In genomic region chr19:5532520-5532919, GRCm38 (mm10) we compare ENCODE assay signal across 37 mouse cellular contexts. TPM values are rescaled to one million over a fixed set of nuclear protein-coding genes. Genes with fewer than 3 reads are reported as not detected.
DNase-seq lines count a peak whose midpoint lies in the region; ATAC-seq and TF ChIP-seq lines count a peak whose summit lies in the region.
"Had no signal": no experiment of that assay in that cellular context is flagged by ENCODE, and none has a peak within 500 bp of the region (broad histone marks: within the 10 kb centered on the region; RNA-seq: fewer than 3 reads in every experiment).

No protein-coding gene starts in this region.

- peaks cover 38% of the 10 kb centered on the region for H3K27me3 ChIP-seq in heart, embryonic 13.5 days (replicated peaks)
- H3K27me3 ChIP-seq in heart, adult 2 months (ENCODE audit: control insufficient read depth, insufficient read depth, low read length): no peaks in the 10 kb centered on the region
- H3K27me3 ChIP-seq in thymus, adult 2 months (ENCODE audit: control insufficient read depth, insufficient read depth, low read length): no peaks in the 10 kb centered on the region
- H3K27me3 ChIP-seq: forebrain, embryonic 15.5 days; kidney, embryonic 15.5 days; midbrain, embryonic 15.5 days had no signal

- peak overlapping the region; percentile 50; the same call in 1 of the 2 replicates for H3K9ac ChIP-seq in heart, embryonic 13.5 days
- no peak overlapping the region for H3K9ac ChIP-seq in heart, adult 2 months (ENCODE audit: low read depth, low read length)
- H3K9ac ChIP-seq: embryonic facial prominence, embryonic 12.5 days; forebrain, embryonic 15.5 days; hindbrain, embryonic 14.5 days; kidney, embryonic 15.5 days; liver, embryonic 14.5 days; midbrain, embryonic 15.5 days; neural tube, embryonic 12.5 days had no signal

- TF ChIP-seq EP300 in heart, adult 2 months (IDR thresholded peaks at IDR 0.05; ENCODE audit: insufficient read depth, low read depth, low read length): no peak

- H3K9me3 ChIP-seq in heart, embryonic 13.5 days: no peaks in the 10 kb centered on the region
- H3K9me3 ChIP-seq: embryonic facial prominence, embryonic 12.5 days; forebrain, embryonic 10.5 days; forebrain, embryonic 15.5 days; kidney, embryonic 15.5 days; midbrain, embryonic 10.5 days; midbrain, embryonic 15.5 days; neural tube, embryonic 12.5 days had no signal

- no peak for TF ChIP-seq CTCF in heart, adult 2 months (IDR thresholded peaks at IDR 0.05)
- TF ChIP-seq CTCF in thymus, adult 2 months (IDR thresholded peaks at IDR 0.05; ENCODE audit: borderline replicate concordance, control insufficient read depth, extremely low read depth, insufficient read depth, low read length, poor library complexity): no peak

- H3K36me3 ChIP-seq in heart, embryonic 13.5 days: no peaks in the 10 kb centered on the region
- H3K36me3 ChIP-seq in heart, adult 2 months (ENCODE audit: control insufficient read depth, insufficient read depth, low read length): no peaks in the 10 kb centered on the region
- no peaks in the 10 kb centered on the region for H3K36me3 ChIP-seq in thymus, adult 2 months (ENCODE audit: control insufficient read depth, insufficient read depth, low read length)
- H3K36me3 ChIP-seq: embryonic facial prominence, embryonic 12.5 days; forebrain, embryonic 10.5 days; forebrain, embryonic 15.5 days; kidney, embryonic 15.5 days; midbrain, embryonic 10.5 days; midbrain, embryonic 15.5 days; neural tube, embryonic 12.5 days had no signal

- peaks cover 4% of the 10 kb centered on the region for H3K4me1 ChIP-seq in heart, embryonic 13.5 days
- peaks cover 2% of the 10 kb centered on the region for H3K4me1 ChIP-seq in heart, adult 2 months (ENCODE audit: control insufficient read depth, insufficient read depth, low read length)
- H3K4me1 ChIP-seq in thymus, adult 2 months (replicated peaks; ENCODE audit: control insufficient read depth, insufficient read depth, low read length): peaks cover 10% of the 10 kb centered on the region

- DNase-seq in heart, adult 2 months: no peak
- DNase-seq in thymus, postnatal 25 days: peak; percentile 12
- DNase-seq in thymus, adult 2 months: no peak
- peak; percentile 78 for DNase-seq in naive thymus-derived CD4-positive, alpha-beta T cell, adult 2 months (ENCODE audit: low read depth)
- no peak for DNase-seq in layer of hippocampus, adult 18-20 months (ENCODE audit: low spot score in 2 of 2)
- DNase-seq in layer of hippocampus, postnatal 14 days (ENCODE audit: low spot score in 2 of 2): no peak
- DNase-seq: adrenal gland, adult 2 months; adrenal gland, postnatal 36 days; cerebellum, adult 18-20 months; cerebellum, postnatal 25 days; heart, postnatal 4 days; kidney, adult 18-20 months; kidney, postnatal 4 days; liver; lung, adult 2 months; right cerebral cortex, adult 18-20 months; right cerebral cortex, postnatal 4 days had no signal

- H3K27ac ChIP-seq in heart, embryonic 13.5 days (replicated peaks): no peak overlapping the region
- H3K27ac ChIP-seq in heart, adult 2 months: no peak overlapping the region
- no peak overlapping the region for H3K27ac ChIP-seq in thymus, adult 2 months (ENCODE audit: control insufficient read depth, insufficient read depth, low read length)
- H3K27ac ChIP-seq: embryonic facial prominence, embryonic 12.5 days; forebrain, embryonic 10.5 days; forebrain, embryonic 15.5 days; hindbrain, embryonic 14.5 days; kidney, embryonic 15.5 days; liver, embryonic 14.5 days; midbrain, embryonic 10.5 days; midbrain, embryonic 15.5 days; neural tube, embryonic 12.5 days; stomach, postnatal 0 days had no signal

- H3K79me2 ChIP-seq in heart, adult 2 months (replicated peaks; ENCODE audit: control insufficient read depth, insufficient read depth, low read length): no peaks in the 10 kb centered on the region

- intact Hi-C loops in heart, adult 2 months (cut with DNase I): no loop called here

- no peak for ATAC-seq in heart, embryonic 13.5 days (ENCODE audit: extremely low read depth, insufficient number of reproducible peaks, low FRiP score, low TSS enrichment)
- peak; percentile 89 for ATAC-seq in activated CD4-positive, CD25-positive, alpha-beta regulatory T cell, adult 4 months
- ATAC-seq: forebrain, embryonic 15.5 days; midbrain, embryonic 15.5 days had no signal

- TF ChIP-seq POLR2A in heart, adult 2 months (IDR thresholded peaks at IDR 0.05; ENCODE audit: insufficient read depth, low read depth, low read length): no peak
- no peak for TF ChIP-seq POLR2A in thymus, adult 2 months (IDR thresholded peaks at IDR 0.05; ENCODE audit: control insufficient read depth, extremely low read depth, insufficient read depth, low read length, poor library complexity)

- H3K4me2 ChIP-seq in heart, embryonic 13.5 days: no peak overlapping the region
- H3K4me2 ChIP-seq: embryonic facial prominence, embryonic 12.5 days; forebrain, embryonic 15.5 days; hindbrain, embryonic 14.5 days; kidney, embryonic 15.5 days; midbrain, embryonic 15.5 days; neural tube, embryonic 12.5 days had no signal

- no peak overlapping the region for H3K4me3 ChIP-seq in heart, embryonic 13.5 days
- no peak overlapping the region for H3K4me3 ChIP-seq in heart, adult 2 months
- no peak overlapping the region for H3K4me3 ChIP-seq in thymus, adult 2 months (ENCODE audit: control insufficient read depth, insufficient read depth, low read length)
- H3K4me3 ChIP-seq: embryonic facial prominence, embryonic 12.5 days; forebrain, embryonic 10.5 days; forebrain, embryonic 15.5 days; kidney, embryonic 15.5 days; midbrain, embryonic 10.5 days; midbrain, embryonic 15.5 days; neural tube, embryonic 12.5 days had no signal

- 60% methylated on average over 8 of the region's 8 CpGs for WGBS in heart, embryonic 13.5 days
- 63% methylated on average over 8 of the region's 8 CpGs for WGBS in heart, adult 2 months
- WGBS in thymus, adult 2 months: 49% methylated on average over 8 of the region's 8 CpGs

RNA-seq across cellular contexts. Expression of gene Snx32, which starts 22.2 kb away (rescaled TPM):
- 13.5 and 14.8 TPM in 2 replicates for polyA plus RNA-seq in heart, embryonic 13.5 days (2015; fragmentation: Nextera tagmentation; extraction: Ambion mirVana)
- total RNA-seq in heart, adult 2 months (2021): 1 to 10 TPM; 3.9 to 5.2 TPM
- polyA plus RNA-seq in heart, adult 2 months (2012; rRNA removed): 11.4 and 13.0 TPM in 2 replicates
- polyA plus RNA-seq in thymus, adult 2 months (2012; rRNA removed): 20.0 and 22.6 TPM in 2 replicates
- 10 to 100 TPM; 16.3 to 18.4 TPM for polyA plus RNA-seq in activated CD4-positive, CD25-positive, alpha-beta regulatory T cell, adult 4 months (2017; shearing (Covaris generic))
- 10 to 100 TPM; 79.9 to 85.2 TPM for total RNA-seq in layer of hippocampus, adult 18-20 months (2021)
- 10 to 100 TPM; 70.5 to 74.2 TPM for total RNA-seq in layer of hippocampus, postnatal 14 days (2021)

RNA-seq across cellular contexts. Expression of gene Ovol1, which starts 27.9 kb away (rescaled TPM):
- polyA plus RNA-seq in heart, embryonic 13.5 days (2015; fragmentation: Nextera tagmentation; extraction: Ambion mirVana): 0.07 and 0.13 TPM in 2 replicates
- total RNA-seq in heart, adult 2 months (2021): not detected
- polyA plus RNA-seq in heart, adult 2 months (2012; rRNA removed): 0.04 TPM in 1 of 2 replicates, not detected in the other
- 1.4 and 1.9 TPM in 2 replicates for polyA plus RNA-seq in thymus, adult 2 months (2012; rRNA removed)
- not detected for polyA plus RNA-seq in activated CD4-positive, CD25-positive, alpha-beta regulatory T cell, adult 4 months (2017; shearing (Covaris generic))
- total RNA-seq in layer of hippocampus, adult 18-20 months (2021): not detected
- not detected for total RNA-seq in layer of hippocampus, postnatal 14 days (2021)
- total RNA-seq: adrenal gland, adult 2 months; adrenal gland, postnatal 36 days; gastrocnemius, adult 8-10 months; gastrocnemius, postnatal 4 days; heart, postnatal 4 days; left cerebral cortex, adult 18-20 months; left cerebral cortex, postnatal 14 days; megakaryocyte progenitor cell, adult 5-6 weeks; MEL had no signal
- polyA plus RNA-seq: adrenal gland, adult 2 months; forebrain, embryonic 15.5 days had no signal

RNA-seq across cellular contexts. Expression of gene 1700020D05Rik, which starts 28.9 kb away (rescaled TPM):
- not detected in 2 replicates for polyA plus RNA-seq in heart, embryonic 13.5 days (2015; fragmentation: Nextera tagmentation; extraction: Ambion mirVana)
- total RNA-seq in heart, adult 2 months (2021): under 1 TPM; 0.82 to 0.89 TPM
- polyA plus RNA-seq in heart, adult 2 months (2012; rRNA removed): 0.70 and 0.85 TPM in 2 replicates
- polyA plus RNA-seq in thymus, adult 2 months (2012; rRNA removed): 3.3 and 3.5 TPM in 2 replicates
- polyA plus RNA-seq in activated CD4-positive, CD25-positive, alpha-beta regulatory T cell, adult 4 months (2017; shearing (Covaris generic)): under 1 TPM; 0.33 to 0.51 TPM
- 1 to 10 TPM; 4.3 to 6.4 TPM for total RNA-seq in layer of hippocampus, adult 18-20 months (2021)
- total RNA-seq in layer of hippocampus, postnatal 14 days (2021): 1 to 10 TPM; 6.3 to 8.1 TPM
- polyA plus RNA-seq: forebrain, embryonic 10.5 days; heart, embryonic 16.5 days; intestine, embryonic 14.5 days; midbrain, embryonic 10.5 days; midbrain, embryonic 15.5 days; stomach, postnatal 0 days had no signal

RNA-seq across cellular contexts. Expression of gene Ap5b1, which starts 35.3 kb away (rescaled TPM):
- 2.2 and 2.7 TPM in 2 replicates for polyA plus RNA-seq in heart, embryonic 13.5 days (2015; fragmentation: Nextera tagmentation; extraction: Ambion mirVana)
- 1 to 10 TPM; 3.0 to 3.3 TPM for total RNA-seq in heart, adult 2 months (2021)
- 3.0 and 3.1 TPM in 2 replicates for polyA plus RNA-seq in heart, adult 2 months (2012; rRNA removed)
- 35.0 and 38.9 TPM in 2 replicates for polyA plus RNA-seq in thymus, adult 2 months (2012; rRNA removed)
- polyA plus RNA-seq in activated CD4-positive, CD25-positive, alpha-beta regulatory T cell, adult 4 months (2017; shearing (Covaris generic)): 1 to 10 TPM; 5.1 to 8.6 TPM
- 1 to 10 TPM; 6.4 to 6.5 TPM for total RNA-seq in layer of hippocampus, adult 18-20 months (2021)
- total RNA-seq in layer of hippocampus, postnatal 14 days (2021): 1 to 10 TPM; 7.1 to 8.8 TPM

RNA-seq across cellular contexts. Expression of gene Cfl1, which starts 42.3 kb away (rescaled TPM):
- polyA plus RNA-seq in heart, embryonic 13.5 days (2015; fragmentation: Nextera tagmentation; extraction: Ambion mirVana): 1,825 and 1,925 TPM in 2 replicates
- total RNA-seq in heart, adult 2 months (2021): 100 to 1,000 TPM; 169 to 194 TPM
- polyA plus RNA-seq in heart, adult 2 months (2012; rRNA removed): 160 and 206 TPM in 2 replicates
- polyA plus RNA-seq in thymus, adult 2 months (2012; rRNA removed): 1,557 and 1,580 TPM in 2 replicates
- polyA plus RNA-seq in activated CD4-positive, CD25-positive, alpha-beta regulatory T cell, adult 4 months (2017; shearing (Covaris generic)): 1,000 to 10,000 TPM; 2,749 to 2,812 TPM
- total RNA-seq in layer of hippocampus, adult 18-20 months (2021): 1,000 to 10,000 TPM; 1,259 to 1,272 TPM
- 1,000 to 10,000 TPM; 1,666 to 1,748 TPM for total RNA-seq in layer of hippocampus, postnatal 14 days (2021)

Comparison
In these comparisons a context has a peak if more than half of its experiments do, and no peak if none do; other contexts are left out.
1. DNase-seq: peak in thymus, postnatal 25 days (single experiment) and naive thymus-derived CD4-positive, alpha-beta T cell, adult 2 months (single experiment); none in heart, adult 2 months (0 of 2), thymus, adult 2 months (single experiment), layer of hippocampus, adult 18-20 months (0 of 2) and layer of hippocampus, postnatal 14 days (0 of 2).